Comparison of ENCODE assay signal across 9 mouse cellular contexts in genomic region chr11:49986277-49987036, GRCm38 (mm10). TPM values are rescaled to one million over a fixed set of nuclear protein-coding genes. Genes with fewer than 3 reads are reported as not detected.
DNase-seq lines count a peak whose midpoint lies in the region; ATAC-seq and TF ChIP-seq lines count a peak whose summit lies in the region.
"Had no signal": no experiment of that assay in that cellular context is flagged by ENCODE, and none has a peak within 500 bp of the region (broad histone marks: within the 10 kb centered on the region; RNA-seq: fewer than 3 reads in every experiment).

No protein-coding gene starts in this region.

- H3K9me3 ChIP-seq in ES-Bruce4 (replicated peaks; ENCODE audit: control insufficient read depth, insufficient read depth, low read length, poor library complexity, severe bottlenecking): no peaks in the 10 kb centered on the region
- H3K9me3 ChIP-seq in lung, embryonic 15.5 days: no peaks in the 10 kb centered on the region
- H3K9me3 ChIP-seq: heart, embryonic 13.5 days had no signal

- H3K9ac ChIP-seq in ES-Bruce4 (ENCODE audit: low read depth, poor library complexity, severe bottlenecking): no peak overlapping the region
- no peak overlapping the region for H3K9ac ChIP-seq in lung, embryonic 15.5 days
- H3K9ac ChIP-seq: heart, embryonic 13.5 days had no signal

- no peak overlapping the region for H3K4me3 ChIP-seq in ES-Bruce4 (ENCODE audit: low read depth, low read length)
- no peak overlapping the region for H3K4me3 ChIP-seq in lung, embryonic 15.5 days
- H3K4me3 ChIP-seq: heart, embryonic 13.5 days had no signal

- DNase-seq in adrenal gland, postnatal 10 days: peak; percentile 73
- peak; percentile 46 for DNase-seq in embryo, embryonic 9.5 days (ENCODE audit: extremely low spot score)
- peak; percentile 46 to 72 for DNase-seq in heart, postnatal 10 days
- peak; percentile 66 to 86 for DNase-seq in kidney, postnatal 36 days
- DNase-seq in retina, embryonic 14.5 days (ENCODE audit: low spot score): peak; percentile 78

- no peak for TF ChIP-seq POLR2A in ES-Bruce4 (IDR thresholded peaks at IDR 0.05; ENCODE audit: insufficient read depth, low read length)

- intact Hi-C loops in heart, postnatal 10 days (cut with DNase I): loop anchor here (1.0 to 10.0 kb wide), 4 partner anchors 126 to 378 kb away; partner anchors contain the start of gene Ltc4s

- TF ChIP-seq EP300 in ES-Bruce4 (IDR thresholded peaks at IDR 0.05; ENCODE audit: insufficient read depth, low read depth, low read length): no peak

- H3K4me2 ChIP-seq in lung, embryonic 15.5 days: no peak overlapping the region
- H3K4me2 ChIP-seq: heart, embryonic 13.5 days had no signal

- H3K27ac ChIP-seq in ES-Bruce4 (ENCODE audit: insufficient read depth, low read length): no peak overlapping the region
- H3K27ac ChIP-seq in lung, embryonic 15.5 days: no peak overlapping the region
- H3K27ac ChIP-seq: heart, embryonic 13.5 days had no signal

- TF ChIP-seq CTCF in ES-Bruce4 (IDR thresholded peaks at IDR 0.05; ENCODE audit: low read depth, low read length): peak; percentile 71

- WGBS in lung, embryonic 15.5 days: 29% methylated on average over 10 of the region's 10 CpGs

- peak; percentile 52; the same call in 1 of the 2 replicates for ATAC-seq in lung, embryonic 15.5 days (ENCODE audit: borderline replicate concordance, extremely low read depth, low FRiP score, low TSS enrichment)
- no peak for ATAC-seq in activated CD4-positive, CD25-positive, alpha-beta regulatory T cell, adult 4 months

- H3K36me3 ChIP-seq in ES-Bruce4 (ENCODE audit: control insufficient read depth, insufficient read depth, low read length, poor library complexity, severe bottlenecking): no peaks in the 10 kb centered on the region
- no peaks in the 10 kb centered on the region for H3K36me3 ChIP-seq in lung, embryonic 15.5 days
- H3K36me3 ChIP-seq: heart, embryonic 13.5 days had no signal

- H3K27me3 ChIP-seq in ES-Bruce4 (ENCODE audit: control insufficient read depth, insufficient read depth, low read length, poor library complexity, severe bottlenecking): no peaks in the 10 kb centered on the region
- no peaks in the 10 kb centered on the region for H3K27me3 ChIP-seq in lung, embryonic 15.5 days
- H3K27me3 ChIP-seq: heart, embryonic 13.5 days had no signal

- H3K4me1 ChIP-seq in ES-Bruce4 (ENCODE audit: control insufficient read depth, insufficient read depth, low read length): no peaks in the 10 kb centered on the region
- no peaks in the 10 kb centered on the region for H3K4me1 ChIP-seq in lung, embryonic 15.5 days

RNA-seq across cellular contexts. Expression of gene Rnf130, which starts 38.7 kb away (rescaled TPM):
- polyA plus RNA-seq in ES-Bruce4 (2011; ENCODE audit: insufficient read depth, insufficient read length, low read depth, missing spikeins): 21.8 and 22.1 TPM in 2 replicates
- 10 to 100 TPM; 64.9 to 69.6 TPM for total RNA-seq in adrenal gland, postnatal 10 days (2021)
- 10 to 100 TPM; 48.8 to 56.2 TPM for total RNA-seq in heart, postnatal 10 days (2021)
- 55.5 and 58.0 TPM in 2 replicates for polyA plus RNA-seq in lung, embryonic 15.5 days (2015; fragmentation: Nextera tagmentation; extraction: Ambion mirVana)
- polyA plus RNA-seq in activated CD4-positive, CD25-positive, alpha-beta regulatory T cell, adult 4 months (2017; shearing (Covaris generic)): 1 to 10 TPM in 1 of 2 experiments, under 1 TPM in 1; 0.73 to 1.9 TPM
